ENCODE assay signal across 44 mouse cellular contexts in the genomic region with DNA sequence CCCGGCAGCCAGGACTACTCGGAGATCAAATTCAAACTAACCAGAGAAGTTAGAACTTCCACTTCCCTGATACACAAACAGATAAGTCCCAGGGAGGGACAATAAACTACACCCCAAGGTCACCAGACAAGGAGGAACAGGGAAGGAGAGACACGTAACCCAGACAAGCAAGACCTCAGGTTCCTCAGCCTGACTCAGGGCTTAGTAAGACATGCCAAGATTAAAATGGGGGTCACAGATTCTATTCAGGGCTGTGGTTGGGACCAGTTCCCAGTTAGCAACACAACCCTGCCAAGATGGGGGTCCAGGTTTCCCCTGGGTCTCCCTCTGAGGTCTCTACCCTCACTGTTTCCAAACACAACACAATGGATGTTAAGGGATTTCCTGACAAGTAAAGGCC. TPM values are rescaled to one million over a fixed set of nuclear protein-coding genes. Genes with fewer than 3 reads are reported as not detected.
DNase-seq lines count a peak whose midpoint lies in the region; ATAC-seq and TF ChIP-seq lines count a peak whose summit lies in the region.
"Had no signal": no experiment of that assay in that cellular context is flagged by ENCODE, and none has a peak within 500 bp of the region (broad histone marks: within the 10 kb centered on the region; RNA-seq: fewer than 3 reads in every experiment).

No protein-coding gene starts in this region.

- WGBS in liver, adult 2 months, result 75% methylated on average over 3 of the region's 3 CpGs
- 54% methylated on average over 3 of the region's 3 CpGs for WGBS in liver, postnatal 0 days (ENCODE audit: insufficient replicate concordance)

- H3K27me3 ChIP-seq in liver, adult 2 months (ENCODE audit: control insufficient read depth, insufficient read depth, low read length), result no peaks in the 10 kb centered on the region
- H3K27me3 ChIP-seq in liver, postnatal 0 days (ENCODE audit: insufficient read depth, low read length), result no peaks in the 10 kb centered on the region
- H3K27me3 ChIP-seq: embryonic facial prominence, embryonic 12.5 days; forebrain, embryonic 15.5 days; heart, embryonic 12.5 days; hindbrain, embryonic 13.5 days; limb, embryonic 12.5 days; liver, embryonic 13.5 days had no signal

- no peaks in the 10 kb centered on the region for H3K36me3 ChIP-seq in liver, adult 2 months (ENCODE audit: control insufficient read depth, insufficient read depth, low read length)
- no peaks in the 10 kb centered on the region for H3K36me3 ChIP-seq in liver, postnatal 0 days (replicated peaks; ENCODE audit: insufficient read depth, low read length)
- H3K36me3 ChIP-seq: embryonic facial prominence, embryonic 12.5 days; forebrain, embryonic 10.5 days; forebrain, embryonic 15.5 days; heart, embryonic 12.5 days; hindbrain, embryonic 13.5 days; limb, embryonic 12.5 days; liver, embryonic 13.5 days had no signal

- H3K4me2 ChIP-seq in liver, postnatal 0 days (ENCODE audit: low read depth, low read length), result no peak overlapping the region
- H3K4me2 ChIP-seq: embryonic facial prominence, embryonic 12.5 days; forebrain, embryonic 15.5 days; heart, embryonic 12.5 days; hindbrain, embryonic 13.5 days; limb, embryonic 12.5 days; liver, embryonic 13.5 days; midbrain, embryonic 11.5 days had no signal

- H3K27ac ChIP-seq in liver, adult 2 months (replicated peaks; ENCODE audit: insufficient read depth, low read depth, low read length), result no peak overlapping the region
- H3K27ac ChIP-seq in liver, postnatal 0 days (ENCODE audit: low read depth), result no peak overlapping the region
- H3K27ac ChIP-seq: embryonic facial prominence, embryonic 12.5 days; forebrain, embryonic 10.5 days; forebrain, embryonic 15.5 days; gastrocnemius, adult 2 months; heart, adult 2 months; hindbrain, embryonic 13.5 days; kidney, postnatal 0 days; limb, embryonic 12.5 days; liver, embryonic 13.5 days had no signal

- ATAC-seq in liver, postnatal 0 days, result no peak
- ATAC-seq in megakaryocyte, adult 5-6 weeks (ENCODE audit: poor library complexity, severe bottlenecking), result 0 out of 2 replicates have a peak, but pooled peaks have one; percentile 24
- ATAC-seq: forebrain, embryonic 15.5 days; midbrain, embryonic 16.5 days; Patski had no signal

- H3K9me3 ChIP-seq in liver, postnatal 0 days (ENCODE audit: low read length), result no peaks in the 10 kb centered on the region
- H3K9me3 ChIP-seq: embryonic facial prominence, embryonic 12.5 days; forebrain, embryonic 10.5 days; forebrain, embryonic 15.5 days; hindbrain, embryonic 13.5 days; limb, embryonic 12.5 days; liver, embryonic 13.5 days had no signal

- H3K9ac ChIP-seq in liver, adult 2 months (ENCODE audit: low read depth, low read length), result no peak overlapping the region
- H3K9ac ChIP-seq in liver, postnatal 0 days (replicated peaks), result no peak overlapping the region
- H3K9ac ChIP-seq: embryonic facial prominence, embryonic 12.5 days; forebrain, embryonic 15.5 days; heart, embryonic 12.5 days; hindbrain, embryonic 13.5 days; limb, embryonic 12.5 days; liver, embryonic 13.5 days had no signal

- no peak overlapping the region for H3K4me3 ChIP-seq in liver, adult 2 months (ENCODE audit: insufficient read depth, low read depth, low read length)
- H3K4me3 ChIP-seq in liver, postnatal 0 days (ENCODE audit: low read depth, low read length), result no peak overlapping the region
- H3K4me3 ChIP-seq: embryonic facial prominence, embryonic 12.5 days; forebrain, embryonic 10.5 days; forebrain, embryonic 15.5 days; gastrocnemius, adult 2 months; heart, adult 2 months; heart, embryonic 12.5 days; hindbrain, embryonic 13.5 days; limb, embryonic 12.5 days; liver, embryonic 13.5 days had no signal

- peak; percentile 44 to 59 for DNase-seq in adrenal gland, adult (ENCODE audit: inconsistent age in 2 of 2, low spot score in 1 of 2)
- no peak for DNase-seq in adrenal gland, postnatal 10 days
- DNase-seq in liver, adult 2 months (ENCODE audit: extremely low read depth, low read depth, low spot score), result peak; percentile 17
- DNase-seq in liver, postnatal 0 days, result no peak
- DNase-seq in ovary, postnatal 10 days (ENCODE audit: low spot score), result no peak
- DNase-seq in adipocyte (ENCODE audit: low spot score), result no peak
- no peak for DNase-seq in frontal cortex, postnatal 36 days (ENCODE audit: low spot score in 2 of 2)
- DNase-seq: cerebellum, adult 9-10 months; cerebellum, postnatal 36 days; gastrocnemius, adult 2 months; heart, adult 2 months; heart, postnatal 4 days; kidney, adult 2 months; liver, embryonic 13.5 days; lung, adult 2 months; lung, postnatal 10 days; right cerebral cortex, postnatal 4 days; thymus, adult 18-20 months; thymus, postnatal 36 days had no signal

- no peak for TF ChIP-seq POLR2A in liver, adult 2 months (IDR thresholded peaks at IDR 0.05; ENCODE audit: extremely low read depth, insufficient read depth, low read length)

- H3K4me1 ChIP-seq in liver, adult 2 months (ENCODE audit: control insufficient read depth, insufficient read depth, low read length), result no peaks in the 10 kb centered on the region
- H3K4me1 ChIP-seq in liver, postnatal 0 days (ENCODE audit: insufficient read depth), result no peaks in the 10 kb centered on the region
- H3K4me1 ChIP-seq: embryonic facial prominence, embryonic 12.5 days; forebrain, embryonic 10.5 days; forebrain, embryonic 15.5 days; heart, embryonic 12.5 days; hindbrain, embryonic 13.5 days; limb, embryonic 12.5 days; liver, embryonic 13.5 days had no signal

- no peak for TF ChIP-seq EP300 in liver, postnatal 0 days (IDR thresholded peaks at IDR 0.05; ENCODE audit: low read depth)

- no peak for TF ChIP-seq CTCF in liver, adult 2 months (IDR thresholded peaks at IDR 0.05; ENCODE audit: low read depth, low read length)
- TF ChIP-seq CTCF in liver, postnatal 0 days (IDR thresholded peaks at IDR 0.05; ENCODE audit: low read depth), result no peak

- H3K79me2 ChIP-seq in liver, adult 2 months (ENCODE audit: control insufficient read depth, insufficient read depth, low read length), result no peaks in the 10 kb centered on the region

RNA-seq across cellular contexts. Expression of gene Cdc34b, which starts 18.8 kb away (rescaled TPM):
- total RNA-seq in adrenal gland, postnatal 10 days (2021), result under 1 TPM; 0.36 to 0.48 TPM
- not detected in 2 replicates for total RNA-seq in liver, adult 2 months (2014; rRNA removed)
- polyA plus RNA-seq in liver, adult 2 months (2012; rRNA removed), result 0.07 TPM in 1 of 2 replicates, not detected in the other
- polyA plus RNA-seq in liver, postnatal 0 days (2015; fragmentation: Nextera tagmentation; extraction: Ambion mirVana), result 0.09 TPM in 1 of 2 replicates, not detected in the other
- total RNA-seq in megakaryocyte, adult 5-6 weeks (2015), result not detected in 2 replicates
- total RNA-seq in megakaryocyte, adult 5-6 weeks (2017), result not detected in 2 replicates
- total RNA-seq: megakaryocyte progenitor cell, adult 5-6 weeks; neutrophil, adult 5-6 weeks had no signal
- polyA plus RNA-seq: forebrain, embryonic 15.5 days; heart, embryonic 12.5 days; heart, postnatal 0 days; large intestine, adult 2 months; limb, embryonic 12.5 days; midbrain, embryonic 11.5 days; neural tube, embryonic 11.5 days; stomach, embryonic 14.5 days had no signal

RNA-seq across cellular contexts. Expression of gene Tmem92, which starts 22.1 kb away (rescaled TPM):
- not detected for total RNA-seq in adrenal gland, postnatal 10 days (2021)
- total RNA-seq in liver, adult 2 months (2014; rRNA removed), result not detected in 2 replicates
- not detected in 2 replicates for polyA plus RNA-seq in liver, adult 2 months (2012; rRNA removed)
- not detected in 2 replicates for polyA plus RNA-seq in liver, postnatal 0 days (2015; fragmentation: Nextera tagmentation; extraction: Ambion mirVana)
- not detected in 2 replicates for total RNA-seq in megakaryocyte, adult 5-6 weeks (2015)
- not detected in 2 replicates for total RNA-seq in megakaryocyte, adult 5-6 weeks (2017)
- total RNA-seq: adrenal gland, adult 18-20 months; CH12.LX; gastrocnemius, adult 2 months; gastrocnemius, postnatal 4 days; heart, adult 2 months; heart, postnatal 4 days; layer of hippocampus, postnatal 10 days; left cerebral cortex, adult 18-20 months; left cerebral cortex, postnatal 14 days; megakaryocyte progenitor cell, adult 5-6 weeks; neutrophil, adult 5-6 weeks had no signal
- polyA plus RNA-seq: embryonic facial prominence, embryonic 12.5 days; forebrain, embryonic 10.5 days; heart, adult 2 months; heart, embryonic 12.5 days; heart, postnatal 0 days; hindbrain, embryonic 13.5 days; kidney, adult 2 months; kidney, postnatal 0 days; limb, embryonic 12.5 days; liver, embryonic 13.5 days; lung, adult 2 months; midbrain, embryonic 11.5 days; midbrain, embryonic 16.5 days; neural tube, embryonic 11.5 days; Patski; stomach, embryonic 14.5 days had no signal

RNA-seq across cellular contexts. Expression of gene Gm11541, which starts 56.1 kb away (rescaled TPM):
- total RNA-seq in adrenal gland, postnatal 10 days (2021), result not detected
- total RNA-seq in liver, adult 2 months (2014; rRNA removed), result not detected in 2 replicates
- not detected in 2 replicates for polyA plus RNA-seq in liver, adult 2 months (2012; rRNA removed)
- not detected in 2 replicates for polyA plus RNA-seq in liver, postnatal 0 days (2015; fragmentation: Nextera tagmentation; extraction: Ambion mirVana)
- not detected in 2 replicates for total RNA-seq in megakaryocyte, adult 5-6 weeks (2015)
- total RNA-seq in megakaryocyte, adult 5-6 weeks (2017), result not detected in 2 replicates
- total RNA-seq: adrenal gland, adult 18-20 months; gastrocnemius, adult 2 months; gastrocnemius, postnatal 4 days; heart, adult 2 months; heart, postnatal 4 days; layer of hippocampus, postnatal 10 days; left cerebral cortex, adult 18-20 months; left cerebral cortex, postnatal 14 days; megakaryocyte progenitor cell, adult 5-6 weeks; neutrophil, adult 5-6 weeks had no signal
- polyA plus RNA-seq: C2C12; forebrain, embryonic 10.5 days; forebrain, embryonic 15.5 days; frontal cortex, adult 2 months; heart, adult 2 months; heart, embryonic 12.5 days; kidney, adult 2 months; large intestine, adult 2 months; liver, embryonic 13.5 days; lung, adult 2 months; midbrain, embryonic 11.5 days; midbrain, embryonic 16.5 days; neural tube, embryonic 11.5 days; Patski had no signal

Comparison
In these comparisons a context has a peak if more than half of its experiments do, and no peak if none do; other contexts are left out.
1. DNase-seq: peak in adrenal gland, adult (2 of 2) and liver, adult 2 months (single experiment); none in adrenal gland, postnatal 10 days (single experiment), liver, postnatal 0 days (single experiment), ovary, postnatal 10 days (single experiment), adipocyte (single experiment) and frontal cortex, postnatal 36 days (0 of 2).